Mouse (Mus musculus) right cerebral cortex, adult 18-20 months (tissue): Measurements from ENCODE around the gene Gpr176.

ENCODE experiments used
- DNase-seq: peaks from one replicate; pipeline ENCODE4 v3.0.0; 2022; ENCODE audit warnings: mixed read lengths

The Gpr176 gene

GRCm38 (mm10) chr2:118372901-118373571 lies at the start of gene Gpr176:
Gpr176 (minus strand) TSS chr2:118373419.
- DNase-seq: peak; percentile 37

- no peak for DNase-seq
Measured at GRCm38 (mm10) chr2:118422385-118422784, 49.2 kb upstream of the Gpr176 start.

- no peak for DNase-seq
Measured at GRCm38 (mm10) chr2:118421951-118422350, 48.7 kb upstream of the Gpr176 start.

GRCm38 (mm10) chr2:118418076-118418475 lies 44.9 kb upstream of the Gpr176 start:
- DNase-seq: no peak

- DNase-seq: no peak
Measured at GRCm38 (mm10) chr2:118415601-118416355, 42.6 kb upstream of the Gpr176 start.

GRCm38 (mm10) chr2:118412821-118413220 lies 39.6 kb upstream of the Gpr176 start:
- DNase-seq: no peak

GRCm38 (mm10) chr2:118408336-118408895 lies 35.2 kb upstream of the Gpr176 start:
- DNase-seq: no peak

GRCm38 (mm10) chr2:118406811-118407210 lies 33.6 kb upstream of the Gpr176 start:
- no peak for DNase-seq

GRCm38 (mm10) chr2:118405568-118405967 lies 32.3 kb upstream of the Gpr176 start:
- DNase-seq: no peak

GRCm38 (mm10) chr2:118404336-118404735 lies 31.1 kb upstream of the Gpr176 start:
- no peak for DNase-seq

GRCm38 (mm10) chr2:118401834-118402727 lies 28.9 kb upstream of the Gpr176 start:
- DNase-seq: no peak

GRCm38 (mm10) chr2:118399751-118400150 lies 26.5 kb upstream of the Gpr176 start:
- DNase-seq: no peak

- no peak for DNase-seq
Measured at GRCm38 (mm10) chr2:118391201-118391600, 18.0 kb upstream of the Gpr176 start.

GRCm38 (mm10) chr2:118390072-118390471 lies 16.9 kb upstream of the Gpr176 start:
- DNase-seq: no peak

GRCm38 (mm10) chr2:118389569-118389968 lies 16.4 kb upstream of the Gpr176 start:
- DNase-seq: no peak

- peak; percentile 100 for DNase-seq
Measured at GRCm38 (mm10) chr2:118388341-118389335, 15.4 kb upstream of the Gpr176 start, which contains the start of gene Eif2ak4. Eif2ak4 (plus strand) TSS chr2:118388618.

- no peak for DNase-seq
Measured at GRCm38 (mm10) chr2:118383387-118383786, 10.2 kb upstream of the Gpr176 start.

GRCm38 (mm10) chr2:118379756-118380155 lies 6.5 kb upstream of the Gpr176 start:
- DNase-seq: no peak

- DNase-seq: peak; percentile 40
Measured at GRCm38 (mm10) chr2:118375931-118376330, 2.7 kb upstream of the Gpr176 start.

- no peak for DNase-seq
Measured at GRCm38 (mm10) chr2:118375522-118375921, 2.3 kb upstream of the Gpr176 start.

- peak; percentile 93 for DNase-seq
Measured at GRCm38 (mm10) chr2:118373572-118374279, 507 bp upstream of the Gpr176 start.
